Mouse (Mus musculus) ES-E14 (cell line): ENCODE measurements around the gene Kdm1b. TPM values are rescaled to one million over a fixed set of nuclear protein-coding genes. Genes with fewer than 3 reads are reported as not detected.

Experiments used
- DNase-seq: peaks from one replicate; pipeline ENCODE4 v3.0.0-alpha.2; 2013; ENCODE audit warnings: low read depth, low spot score
- H3K27ac ChIP-seq: 2 replicates; pipeline ENCODE4 v1.5.1; 2012; ENCODE audit warnings: low read depth, mild to moderate bottlenecking, low read length, moderate library complexity, mixed read lengths; ENCODE audit not compliant: poor library complexity, insufficient read depth, severe bottlenecking
- H3K36me3 ChIP-seq: 2 replicates; pipeline ENCODE4 v1.6.1; 2012; ENCODE audit warnings: mild to moderate bottlenecking, low read length, moderate library complexity, mixed read lengths; ENCODE audit not compliant: control insufficient read depth, poor library complexity, insufficient read depth, severe bottlenecking
- H3K4me1 ChIP-seq, 2 experiments: fragments of 150-350 bp in 1 of 2; sonication (generic) in 1 of 2; 2 replicates each; pipeline ENCODE4 v1.6.1; 2012; ENCODE audit warnings: low read length in 2 of 2, mild to moderate bottlenecking in 1 of 2, mixed read lengths in 1 of 2; ENCODE audit not compliant: control insufficient read depth in 2 of 2, insufficient read depth in 2 of 2, poor library complexity in 1 of 2
- H3K4me3 ChIP-seq, 2 experiments: fragments of 150-350 bp in 1 of 2; sonication (generic) in 1 of 2; 2 replicates each; pipeline ENCODE4 v1.5.1; 2012; ENCODE audit warnings: low read length in 2 of 2, low read depth in 1 of 2, mild to moderate bottlenecking in 1 of 2, mixed read lengths in 1 of 2; ENCODE audit not compliant: insufficient read depth in 1 of 2, poor library complexity in 1 of 2, severe bottlenecking in 1 of 2
- H3K9ac ChIP-seq: 2 replicates; pipeline ENCODE4 v1.6.1; 2012; ENCODE audit warnings: low read depth, mild to moderate bottlenecking, low read length, mixed read lengths; ENCODE audit not compliant: poor library complexity, insufficient read depth, severe bottlenecking
- H3K9me3 ChIP-seq: fragments of 150-350 bp; sonication (generic); 2 replicates; pipeline ENCODE4 v1.6.1; 2012; ENCODE audit warnings: low read depth, mild to moderate bottlenecking, low read length; ENCODE audit not compliant: control insufficient read depth, insufficient read depth
- CHD2 ChIP-seq: IDR thresholded peaks from 2 replicates; pipeline ENCODE4 v1.6.1; 2014; ENCODE audit warnings: mild to moderate bottlenecking, low read depth, low read length, inconsistent platforms
- HCFC1 ChIP-seq: IDR thresholded peaks from 2 replicates; pipeline ENCODE4 v1.6.1; 2012; ENCODE audit warnings: low read length, inconsistent platforms, borderline replicate concordance; ENCODE audit not compliant: insufficient read depth
- MAFK ChIP-seq: IDR thresholded peaks from 2 replicates; pipeline ENCODE4 v1.6.1; 2014; ENCODE audit warnings: mild to moderate bottlenecking, low read depth, low read length, inconsistent platforms; ENCODE audit not compliant: insufficient read depth
- ZC3H11A ChIP-seq: IDR thresholded peaks from 2 replicates; pipeline ENCODE4 v1.6.1; 2012; ENCODE audit warnings: low read depth, mild to moderate bottlenecking, inconsistent platforms, low read length, borderline replicate concordance
- ZNF384 ChIP-seq: IDR thresholded peaks from 2 replicates; pipeline ENCODE4 v1.6.1; 2012; ENCODE audit warnings: low read depth, low read length, inconsistent platforms
- in situ Hi-C, 2 experiments: fragments of 600-800 bp; cut with MboI; formaldehyde crosslinking; loops; one replicate each; pipeline ENCODE4 v1.15.1; 2025; ENCODE audit warnings: low sequenced_read_pairs in 2 of 2, inconsistent platforms in 1 of 2; ENCODE audit not compliant: unreplicated experiment in 2 of 2
- total RNA-seq: library from RNA; depleted of rRNA; stranded (reverse); fragments of 300-350 nt; gene quantifications from 2 replicates; pipeline ENCODE4 v1.2.3, GENCODE M21; 2012

The Kdm1b gene
- total RNA-seq, 1 experiment: 9.5 TPM

GRCm38 (mm10) chr13:47104856-47105541 is 61.7 kb downstream of the Kdm1b start:
- in situ Hi-C loops: no loop called here
- H3K9me3 ChIP-seq: no peaks in the 10 kb centered on the region
- no peak for DNase-seq

GRCm38 (mm10) chr13:47105711-47106579 is 62.6 kb downstream of the Kdm1b start, which contains the start of gene Dek:
Gene Dek, minus strand, starts transcription at chr13:47106201.
- H3K4me3 ChIP-seq: peak within 1 kb of the TSS; percentile 89 to 98
- peaks cover 5% of the 10 kb centered on the region for H3K36me3 ChIP-seq
- DNase-seq: peak; percentile 76
- TF ChIP-seq MAFK: no peak
- no peak for TF ChIP-seq CHD2
- TF ChIP-seq ZC3H11A: no peak
- no peak for TF ChIP-seq ZNF384
- peak; percentile 14; the same call in 1 of the 2 replicates for TF ChIP-seq HCFC1
- peak within 1 kb of the TSS; percentile 100 for H3K9ac ChIP-seq
- peak within 1 kb of the TSS; percentile 94 for H3K27ac ChIP-seq
- no peaks in the 10 kb centered on the region for H3K9me3 ChIP-seq
- peaks cover 5 to 6% of the 10 kb centered on the region in 2 experiments; a peak in 2 of 4 replicates for H3K4me1 ChIP-seq
- in situ Hi-C loops: no loop called here

More at GRCm38 (mm10) chr13:47104856-47105541, 61.7 kb downstream of the Kdm1b start:
- Histone ChIP-seq H3K4me1 (peaks cover 5 to 6% of the 10 kb centered on the region in 2 experiments; a peak in 2 of 4 replicates), H3K27ac (peak overlapping the region; percentile 94), H3K9ac (peak overlapping the region; percentile 100), H3K4me3 (peak overlapping the region; percentile 88 to 98), H3K36me3 (peaks cover 8% of the 10 kb centered on the region)
- TF ChIP-seq ZC3H11A (no peak), MAFK (no peak), CHD2 (no peak), ZNF384 (no peak), HCFC1 (no peak)

GRCm38 (mm10) chr13:47106580-47106888 is 63.2 kb downstream of the Kdm1b start:
- TF ChIP-seq ZC3H11A (no peak), CHD2 (no peak), MAFK (no peak), ZNF384 (no peak), HCFC1 (no peak)
- in situ Hi-C loops: no loop called here
- no peak for DNase-seq
- Histone ChIP-seq H3K4me1 (peaks cover 5 to 6% of the 10 kb centered on the region in 2 experiments; a peak in 2 of 4 replicates), H3K9me3 (no peaks in the 10 kb centered on the region), H3K36me3 (peaks cover 5% of the 10 kb centered on the region; the same call in 1 of the 2 replicates), H3K9ac (peak overlapping the region; percentile 96), H3K4me3 (peak overlapping the region; percentile 89 to 98), H3K27ac (peak overlapping the region; percentile 52; the same call in 1 of the 2 replicates)

- DNase-seq: no peak
- no peak for TF ChIP-seq MAFK
- no peak for TF ChIP-seq ZC3H11A
- TF ChIP-seq HCFC1: no peak
- TF ChIP-seq ZNF384: no peak
- no peak for TF ChIP-seq CHD2
- Histone ChIP-seq H3K36me3 (no peaks in the 10 kb centered on the region; the same call in 1 of the 2 replicates), H3K4me1 (peaks cover 0 to 3% of the 10 kb centered on the region in 2 experiments; a peak in 1 of 4 replicates), H3K4me3 (no peak overlapping the region), H3K27ac (no peak overlapping the region), H3K9me3 (no peaks in the 10 kb centered on the region), H3K9ac (no peak overlapping the region)
- in situ Hi-C loops: no loop called here
Observed at GRCm38 (mm10) chr13:47109239-47109638, 65.9 kb downstream of the Kdm1b start.
